Mouse (Mus musculus) heart, embryonic 15.5 days (tissue): ENCODE data around the gene Nrp2. TPM values are rescaled to one million over a fixed set of nuclear protein-coding genes. Genes with fewer than 3 reads are reported as not detected.
A peak's percentile ranks its signal among the peaks of the same experiment; 100 is the strongest.

Source experiments
- ATAC-seq: fragments of 200-750 bp; cut with Nextera tagmentation; replicated peaks from 2 replicates; pipeline ENCODE4 v1.8.0; 2017; ENCODE audit warnings: low read depth, moderate TSS enrichment; ENCODE audit not compliant: insufficient number of reproducible peaks, insufficient read depth, low FRiP score
- H3K27ac ChIP-seq: fragments of 300-500 bp; sonication (generic); 2 replicates; pipeline ENCODE4 v1.5.1; 2015; ENCODE audit warnings: mild to moderate bottlenecking, inconsistent platforms
- H3K27me3 ChIP-seq: fragments of 300-500 bp; sonication (generic); 2 replicates; pipeline ENCODE4 v1.6.1; 2015; ENCODE audit warnings: inconsistent platforms
- H3K36me3 ChIP-seq: fragments of 300-500 bp; sonication (generic); 2 replicates; pipeline ENCODE4 v1.6.1; 2015; ENCODE audit warnings: mild to moderate bottlenecking, inconsistent platforms
- H3K4me1 ChIP-seq: fragments of 300-500 bp; sonication (generic); replicated peaks from 2 replicates; pipeline ENCODE4 v1.6.1; 2015; ENCODE audit warnings: inconsistent platforms
- H3K4me2 ChIP-seq: fragments of 300-500 bp; sonication (generic); 2 replicates; pipeline ENCODE4 v1.6.1; 2015; ENCODE audit warnings: inconsistent platforms, mild to moderate bottlenecking, moderate library complexity
- H3K4me3 ChIP-seq: fragments of 300-500 bp; sonication (generic); 2 replicates; pipeline ENCODE4 v1.5.1; 2015; ENCODE audit warnings: mild to moderate bottlenecking, inconsistent platforms
- H3K9ac ChIP-seq: fragments of 300-500 bp; sonication (generic); 2 replicates; pipeline ENCODE4 v1.6.1; 2015; ENCODE audit warnings: mild to moderate bottlenecking, inconsistent platforms
- H3K9me3 ChIP-seq: fragments of 300-500 bp; sonication (generic); replicated peaks from 2 replicates; pipeline ENCODE4 v1.6.1; 2016; ENCODE audit warnings: inconsistent platforms
- WGBS: fragments of 180-500 bp; shearing (Covaris S2); methylation state at CpG from one replicate; pipeline ENCODE4 v1.1.7; 2015; ENCODE audit warnings: mixed read lengths; 5-methylcytosine and 5-hydroxymethylcytosine counted together
- polyA plus RNA-seq: library from polyadenylated mRNA; unstranded; fragments of >200 nt; fragmentation: Nextera tagmentation; extraction: Ambion mirVana; gene quantifications from 2 replicates; pipeline ENCODE4 v1.2.1, GENCODE M21; 2015

The Nrp2 gene
- polyA plus RNA-seq, 1 experiment from 2014 or later: 7.5 TPM

DNA sequence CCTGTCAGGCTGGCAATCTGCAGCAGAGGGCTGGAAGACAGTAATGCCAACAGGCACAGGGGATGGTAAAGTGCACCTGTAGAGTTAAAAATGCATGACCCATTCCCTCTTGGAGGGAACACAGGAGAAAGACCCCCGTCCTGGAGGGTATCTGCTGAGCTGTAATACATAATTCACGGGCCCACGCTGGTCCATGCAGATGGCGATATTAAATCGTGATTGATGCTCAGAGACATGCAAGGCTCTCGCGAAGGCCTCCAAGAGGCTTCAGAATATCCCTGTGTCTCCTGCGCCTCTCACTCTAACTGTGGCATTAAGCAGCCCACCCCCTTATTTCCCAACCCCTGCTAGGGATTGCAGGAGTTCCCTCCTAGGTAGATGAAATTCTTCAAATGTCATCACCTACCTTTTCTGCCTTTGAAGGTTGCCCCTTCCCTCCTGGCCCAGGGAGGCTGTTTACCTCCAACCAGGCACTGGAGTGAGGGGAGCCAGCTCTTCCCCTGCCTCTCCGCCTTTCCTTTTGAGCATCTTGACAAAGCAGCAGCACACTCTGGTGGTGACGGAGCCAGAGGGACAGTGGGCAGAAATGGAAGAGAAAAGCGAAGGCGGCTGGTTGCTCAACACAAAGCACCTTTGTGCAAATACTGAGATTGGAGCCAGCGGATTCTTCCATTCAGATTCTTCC lies 14.6 kb downstream of the Nrp2 start:
- 67% methylated on average over 13 of the region's 13 CpGs for WGBS

DNA sequence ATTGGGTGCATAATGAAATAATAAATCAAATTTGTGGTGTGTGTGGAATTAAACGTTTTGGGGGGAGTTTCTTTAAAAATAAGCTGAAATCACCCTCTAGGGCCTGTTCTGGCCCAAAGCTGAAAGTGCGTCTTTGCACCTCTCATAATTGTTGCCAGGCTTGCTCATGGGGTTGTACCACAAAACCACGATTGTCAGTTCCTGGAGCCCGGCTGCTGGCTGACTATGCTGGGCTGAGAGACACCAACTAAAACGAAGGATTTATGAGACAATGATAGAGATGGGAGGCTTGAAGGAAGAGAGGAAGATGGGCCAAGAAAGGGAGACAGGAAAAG lies 15.1 kb downstream of the Nrp2 start:
- ATAC-seq: no peak
- Histone ChIP-seq H3K36me3 (no peaks in the 10 kb centered on the region), H3K4me1 (peaks cover 10% of the 10 kb centered on the region; the same call in 1 of the 2 replicates), H3K4me3 (no peak overlapping the region), H3K27ac (no peak overlapping the region), H3K4me2 (no peak overlapping the region), H3K27me3 (no peaks in the 10 kb centered on the region), H3K9ac (no peak overlapping the region), H3K9me3 (no peaks in the 10 kb centered on the region)
- 55% methylated on average over 5 of the region's 5 CpGs for WGBS

More for the DNA sequence above, 14.6 kb downstream of the Nrp2 start:
- H3K9me3 ChIP-seq: no peaks in the 10 kb centered on the region
- H3K4me2 ChIP-seq: no peak overlapping the region
- H3K9ac ChIP-seq: no peak overlapping the region
- H3K4me3 ChIP-seq: no peak overlapping the region
- peaks cover 10% of the 10 kb centered on the region; the same call in 1 of the 2 replicates for H3K4me1 ChIP-seq
- H3K27me3 ChIP-seq: no peaks in the 10 kb centered on the region
- no peak overlapping the region for H3K27ac ChIP-seq
- ATAC-seq: no peak
- no peaks in the 10 kb centered on the region for H3K36me3 ChIP-seq

DNA sequence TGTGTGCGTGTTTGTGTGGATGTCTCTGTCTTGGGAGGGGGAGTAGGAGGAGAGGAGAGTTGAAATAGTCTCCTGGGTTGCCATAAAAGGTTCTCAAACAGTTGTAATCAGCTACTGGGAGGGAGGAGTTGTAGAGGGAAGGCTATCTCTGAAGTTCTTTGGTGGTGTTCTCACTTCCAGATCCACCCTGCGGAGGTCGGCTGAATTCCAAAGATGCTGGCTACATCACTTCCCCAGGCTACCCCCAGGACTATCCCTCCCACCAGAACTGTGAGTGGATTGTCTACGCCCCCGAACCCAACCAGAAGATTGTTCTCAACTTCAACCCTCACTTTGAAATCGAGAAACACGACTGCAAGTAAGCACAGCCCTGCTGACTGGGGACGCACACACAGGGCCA lies 15.7 kb downstream of the Nrp2 start:
- Histone ChIP-seq H3K36me3 (no peaks in the 10 kb centered on the region), H3K4me2 (no peak overlapping the region), H3K27ac (no peak overlapping the region), H3K27me3 (no peaks in the 10 kb centered on the region), H3K9ac (no peak overlapping the region), H3K9me3 (no peaks in the 10 kb centered on the region), H3K4me1 (peaks cover 10% of the 10 kb centered on the region; the same call in 1 of the 2 replicates), H3K4me3 (no peak overlapping the region)
- ATAC-seq: no peak
- 60% methylated on average over 8 of the region's 8 CpGs for WGBS

DNA sequence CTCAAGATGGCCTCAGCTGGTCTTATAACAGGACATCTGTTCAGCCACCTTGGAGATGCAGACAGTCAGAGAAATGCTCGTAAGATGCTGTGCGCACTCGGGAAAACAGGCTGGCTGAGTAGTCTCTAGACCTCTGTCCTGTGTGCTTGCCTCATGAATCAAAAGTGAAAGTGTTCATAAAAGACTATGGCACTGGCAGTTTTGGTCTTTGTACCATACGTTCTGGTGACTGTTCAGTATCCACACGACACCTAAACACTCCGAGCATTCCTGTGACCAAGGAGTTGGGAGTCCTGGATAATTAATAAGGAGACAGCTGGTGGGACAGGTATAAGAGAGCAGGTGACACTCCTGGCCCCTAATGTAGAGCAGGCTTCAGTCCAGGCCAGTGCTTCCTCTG lies 16.7 kb downstream of the Nrp2 start:
- Histone ChIP-seq H3K27ac (no peak overlapping the region), H3K9me3 (no peaks in the 10 kb centered on the region), H3K9ac (no peak overlapping the region), H3K36me3 (no peaks in the 10 kb centered on the region), H3K4me2 (no peak overlapping the region), H3K4me1 (peaks cover 10% of the 10 kb centered on the region; the same call in 1 of the 2 replicates), H3K27me3 (no peaks in the 10 kb centered on the region), H3K4me3 (no peak overlapping the region)
- no peak for ATAC-seq
- 85% methylated on average over 6 of the region's 6 CpGs for WGBS

DNA sequence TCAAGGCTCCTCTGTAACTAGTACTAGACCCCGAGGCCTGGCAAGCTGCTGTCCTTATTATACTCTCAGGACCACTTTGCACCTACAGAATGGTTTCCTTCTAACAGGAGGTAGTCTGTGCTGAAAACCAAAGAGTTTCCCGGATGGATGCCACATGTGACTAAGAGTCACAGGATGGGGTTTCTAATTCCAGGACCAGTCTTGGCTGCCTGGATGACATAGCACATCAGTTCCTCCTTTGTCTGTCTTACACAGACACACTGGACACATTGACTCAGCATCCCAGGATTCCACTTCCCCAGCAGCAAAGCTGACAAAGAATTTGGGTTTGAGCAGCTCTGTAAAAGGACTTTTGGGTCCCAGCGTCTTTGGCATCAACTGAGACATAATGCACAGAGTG lies 17.1 kb downstream of the Nrp2 start:
- no peaks in the 10 kb centered on the region for H3K36me3 ChIP-seq
- no peaks in the 10 kb centered on the region for H3K9me3 ChIP-seq
- no peak overlapping the region for H3K4me2 ChIP-seq
- H3K4me3 ChIP-seq: no peak overlapping the region
- ATAC-seq: no peak
- peaks cover 13% of the 10 kb centered on the region; the same call in 1 of the 2 replicates for H3K4me1 ChIP-seq
- H3K9ac ChIP-seq: no peak overlapping the region
- no peaks in the 10 kb centered on the region for H3K27me3 ChIP-seq
- no peak overlapping the region for H3K27ac ChIP-seq
- WGBS: 70% methylated on average over 3 of the region's 3 CpGs

DNA sequence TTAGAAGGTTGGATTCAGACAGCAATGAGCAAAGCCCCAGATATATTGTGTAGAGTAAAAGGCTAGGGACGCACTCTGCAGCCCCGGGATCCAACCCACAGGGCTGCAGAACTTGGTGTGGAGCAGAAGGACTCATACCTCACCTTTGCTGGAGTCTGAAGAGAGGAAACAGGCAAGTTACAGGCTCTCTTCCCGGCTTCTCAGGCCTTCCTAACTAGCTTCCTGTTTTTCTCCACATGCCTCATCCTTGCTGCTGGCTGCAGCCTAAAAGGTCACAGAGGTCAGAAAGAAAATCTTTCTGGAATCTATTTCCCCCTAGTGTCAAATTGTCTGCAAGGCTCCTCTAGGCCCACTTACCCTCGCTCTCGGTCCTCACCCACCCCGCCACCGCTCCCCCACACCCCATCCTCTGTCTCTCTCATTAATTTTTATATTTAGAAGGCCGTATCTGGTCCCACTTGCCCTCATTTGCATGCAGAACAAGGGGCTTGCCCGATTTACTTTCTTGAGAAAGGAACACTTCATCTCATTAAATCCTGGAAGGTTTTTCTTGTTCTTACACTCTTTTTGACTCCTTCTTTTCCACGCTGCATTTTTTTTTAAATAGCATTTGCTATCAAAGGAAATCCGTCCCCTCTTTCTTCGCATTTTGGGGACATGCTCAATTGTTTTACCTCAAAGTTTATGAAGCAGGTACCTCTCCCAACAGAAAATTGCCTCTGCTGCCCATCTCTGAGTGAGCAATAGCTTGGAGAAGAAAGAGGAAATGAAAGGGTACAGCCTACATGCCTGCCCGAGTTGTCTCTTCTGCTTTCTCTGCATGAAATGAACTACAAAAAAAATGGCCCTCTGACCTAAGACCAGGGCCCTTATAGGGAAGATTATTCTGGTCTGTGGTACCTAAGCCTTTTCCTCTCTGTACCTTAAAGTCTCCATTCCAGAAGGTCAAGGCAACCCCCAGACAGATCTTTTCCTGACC lies 17.9 kb downstream of the Nrp2 start:
- no peaks in the 10 kb centered on the region for H3K36me3 ChIP-seq
- no peaks in the 10 kb centered on the region for H3K27me3 ChIP-seq
- no peak overlapping the region for H3K4me3 ChIP-seq
- H3K27ac ChIP-seq: 0 out of 2 replicates have a peak overlapping the region, but pooled peaks have one; percentile 8
- no peaks in the 10 kb centered on the region for H3K9me3 ChIP-seq
- H3K4me2 ChIP-seq: no peak overlapping the region
- H3K9ac ChIP-seq: no peak overlapping the region
- WGBS: 68% methylated on average over 13 of the region's 13 CpGs
- ATAC-seq: no peak
- H3K4me1 ChIP-seq: peaks cover 13% of the 10 kb centered on the region; the same call in 1 of the 2 replicates

DNA sequence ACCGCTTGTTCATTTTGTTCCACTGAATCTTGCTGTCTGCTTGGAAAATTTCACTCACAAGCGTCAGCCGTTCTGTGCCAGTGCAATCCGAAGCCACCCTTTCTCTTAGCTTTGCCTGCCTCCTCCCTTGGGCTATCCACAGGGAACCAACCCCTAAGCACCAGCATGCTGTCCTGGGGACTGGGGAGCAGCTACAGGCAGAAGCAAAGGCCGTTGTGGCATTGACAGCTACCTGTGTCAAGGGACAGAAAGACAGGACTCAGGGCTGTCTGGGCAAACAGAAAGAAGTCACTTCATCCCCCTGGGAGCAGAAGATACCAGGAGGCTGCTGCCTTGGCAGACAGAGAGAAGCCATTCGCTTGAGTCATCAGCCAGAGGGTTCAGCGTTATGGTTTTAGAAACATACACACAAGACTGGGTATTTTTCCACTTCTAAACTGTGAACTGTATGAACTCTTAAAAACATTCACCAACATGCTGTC lies 18.7 kb downstream of the Nrp2 start:
- no peaks in the 10 kb centered on the region for H3K27me3 ChIP-seq
- ATAC-seq: no peak
- no peaks in the 10 kb centered on the region for H3K36me3 ChIP-seq
- 58% methylated on average over 7 of the region's 7 CpGs for whole genome bisulfite sequencing
- no peak overlapping the region for H3K4me3 ChIP-seq
- no peak overlapping the region for H3K4me2 ChIP-seq
- no peak overlapping the region for H3K9ac ChIP-seq
- 0 out of 2 replicates have a peak overlapping the region, but pooled peaks have one; percentile 33 for H3K27ac ChIP-seq
- H3K4me1 ChIP-seq: peaks cover 13% of the 10 kb centered on the region; the same call in 1 of the 2 replicates
- H3K9me3 ChIP-seq: no peaks in the 10 kb centered on the region

DNA sequence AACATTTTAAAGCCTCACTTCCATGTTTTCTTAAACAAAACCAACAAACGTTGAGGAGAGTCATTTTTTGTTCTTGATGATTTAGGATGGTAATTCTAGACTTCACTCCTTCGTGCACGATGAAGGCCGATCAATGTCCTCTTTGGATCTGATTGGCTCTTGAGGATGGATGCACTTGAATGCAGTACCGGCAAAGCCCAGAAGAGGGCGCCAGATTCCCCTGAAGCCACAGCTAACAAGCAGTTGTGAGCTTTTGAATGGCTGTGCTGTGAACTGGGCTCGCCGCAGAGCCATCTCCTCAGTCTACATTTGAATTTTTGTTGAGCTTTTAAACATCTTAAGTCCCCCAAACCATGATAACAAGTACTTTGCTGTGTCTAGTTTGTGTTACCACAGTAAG lies 19.4 kb downstream of the Nrp2 start:
- Histone ChIP-seq H3K36me3 (no peaks in the 10 kb centered on the region), H3K27me3 (no peaks in the 10 kb centered on the region), H3K27ac (no peak overlapping the region), H3K9ac (no peak overlapping the region), H3K4me2 (no peak overlapping the region), H3K9me3 (no peaks in the 10 kb centered on the region), H3K4me3 (no peak overlapping the region), H3K4me1 (peaks cover 13% of the 10 kb centered on the region; the same call in 1 of the 2 replicates)
- no peak for ATAC-seq
- WGBS: 71% methylated on average over 8 of the region's 8 CpGs

DNA sequence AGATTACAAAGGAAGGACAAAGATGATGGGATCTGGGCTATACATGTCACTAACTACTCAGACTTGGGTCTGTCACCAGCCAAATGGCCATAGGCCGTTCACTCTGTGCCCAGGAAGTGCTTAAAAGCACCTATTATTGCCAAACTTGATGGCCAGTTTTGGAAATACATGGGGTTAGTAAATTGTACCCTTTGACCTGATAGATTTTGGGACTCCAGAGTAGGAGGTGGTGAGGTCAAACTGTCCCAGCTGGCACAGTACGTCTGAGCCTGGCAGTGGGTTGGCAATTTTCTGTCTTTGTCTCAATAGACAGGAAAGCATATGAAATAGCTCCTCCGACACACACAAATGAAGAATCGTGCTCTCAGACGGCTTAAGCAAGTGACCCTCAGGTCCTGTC lies 20.8 kb downstream of the Nrp2 start:
- H3K27me3 ChIP-seq: no peaks in the 10 kb centered on the region
- H3K4me2 ChIP-seq: no peak overlapping the region
- peaks cover 12% of the 10 kb centered on the region; the same call in 1 of the 2 replicates for H3K4me1 ChIP-seq
- H3K27ac ChIP-seq: peak overlapping the region; percentile 29
- H3K4me3 ChIP-seq: no peak overlapping the region
- no peaks in the 10 kb centered on the region for H3K9me3 ChIP-seq
- no peaks in the 10 kb centered on the region for H3K36me3 ChIP-seq
- no peak for ATAC-seq
- H3K9ac ChIP-seq: no peak overlapping the region
- 81% methylated on average over 5 of the region's 5 CpGs for WGBS

DNA sequence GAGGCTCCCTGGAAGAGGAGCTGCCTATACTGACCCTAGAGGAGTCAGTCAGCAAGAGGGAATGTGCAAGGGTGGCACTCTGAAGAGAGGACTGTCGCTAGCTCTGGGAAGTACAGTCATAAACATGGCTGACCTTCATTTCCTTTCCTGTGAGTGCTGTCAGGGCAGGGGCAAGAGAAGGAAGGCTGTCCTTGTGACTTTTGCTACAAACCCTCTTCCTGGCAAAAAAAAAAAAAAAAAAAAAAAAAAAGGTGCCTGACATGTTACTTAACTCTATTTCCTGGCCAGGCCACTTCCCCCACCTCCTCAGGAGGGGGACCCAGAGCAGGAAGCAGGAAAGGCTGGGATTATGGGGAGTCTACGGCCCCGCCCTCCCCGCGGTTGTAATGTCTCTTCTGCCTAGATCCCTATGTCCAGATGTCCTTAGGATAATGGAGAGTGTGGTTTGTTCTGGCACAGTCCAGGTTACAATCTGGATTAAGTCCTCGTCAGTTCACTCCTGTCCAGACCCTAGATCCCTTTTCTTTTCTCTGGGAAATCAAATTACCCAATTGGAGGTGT lies 21.5 kb downstream of the Nrp2 start:
- Histone ChIP-seq H3K4me1 (peaks cover 18% of the 10 kb centered on the region), H3K9me3 (no peaks in the 10 kb centered on the region), H3K27ac (peak overlapping the region; percentile 40), H3K4me2 (no peak overlapping the region), H3K27me3 (no peaks in the 10 kb centered on the region), H3K4me3 (no peak overlapping the region), H3K9ac (no peak overlapping the region), H3K36me3 (no peaks in the 10 kb centered on the region)
- WGBS: 63% methylated on average over 6 of the region's 6 CpGs
- no peak; the same call in 1 of the 2 replicates for ATAC-seq

DNA sequence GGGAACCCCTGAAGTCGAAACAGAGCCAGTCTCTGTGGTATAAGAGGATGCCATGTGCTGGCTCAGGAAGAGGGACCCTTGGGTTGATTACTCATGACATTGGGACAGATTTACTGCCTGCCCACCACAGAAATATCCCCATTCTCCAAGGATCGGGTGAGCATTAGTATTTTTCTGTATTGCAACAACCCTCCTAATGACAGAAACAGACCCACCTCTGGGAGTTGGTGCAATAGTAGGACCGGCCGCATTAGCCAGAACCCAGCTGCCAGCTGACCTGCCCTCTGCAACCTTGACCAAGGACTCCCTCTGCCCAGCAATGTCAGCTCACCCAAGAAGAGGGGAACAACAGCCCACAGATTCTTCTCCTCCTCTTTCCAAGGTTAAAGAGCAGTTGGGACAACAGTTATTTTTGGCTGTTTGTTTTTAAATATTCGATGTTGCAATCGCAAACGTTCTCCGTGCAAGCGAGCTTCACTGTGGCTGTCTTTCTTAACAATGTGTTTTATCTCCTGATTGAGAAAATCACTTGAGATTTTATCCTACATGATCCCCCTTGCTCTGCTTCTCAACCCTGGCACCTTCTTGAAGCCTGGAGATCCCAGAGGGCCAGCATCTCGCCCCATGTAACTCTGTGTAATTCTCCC lies 22.1 kb downstream of the Nrp2 start:
- Histone ChIP-seq H3K27ac (peak overlapping the region; percentile 40), H3K27me3 (no peaks in the 10 kb centered on the region), H3K9ac (no peak overlapping the region), H3K4me1 (peaks cover 22% of the 10 kb centered on the region), H3K4me3 (no peak overlapping the region), H3K4me2 (no peak overlapping the region), H3K36me3 (no peaks in the 10 kb centered on the region), H3K9me3 (no peaks in the 10 kb centered on the region)
- 68% methylated on average over 10 of the region's 10 CpGs for WGBS
- no peak for ATAC-seq
